Mouse (Mus musculus) heart, embryonic 13.5 days (tissue): ENCODE measurements around the gene Ocel1. TPM values are rescaled to one million over a fixed set of nuclear protein-coding genes. Genes with fewer than 3 reads are reported as not detected.

ENCODE experiments used
- ATAC-seq: fragments of 200-750 bp; cut with Nextera tagmentation; 2 replicates; pipeline ENCODE4 v1.8.0; 2017; ENCODE audit warnings: moderate TSS enrichment; ENCODE audit not compliant: insufficient number of reproducible peaks, low FRiP score, low TSS enrichment; ENCODE audit errors: extremely low read depth
- H3K27ac ChIP-seq: fragments of 300-500 bp; sonication (generic); replicated peaks from 2 replicates; pipeline ENCODE4 v1.5.1; 2015; ENCODE audit warnings: moderate library complexity, mild to moderate bottlenecking, inconsistent platforms
- H3K27me3 ChIP-seq: fragments of 300-500 bp; sonication (generic); replicated peaks from 2 replicates; pipeline ENCODE4 v1.6.1; 2015; ENCODE audit warnings: mild to moderate bottlenecking, inconsistent platforms
- H3K36me3 ChIP-seq: fragments of 300-500 bp; sonication (generic); 2 replicates; pipeline ENCODE4 v1.6.1; 2015; ENCODE audit warnings: mild to moderate bottlenecking, inconsistent platforms
- H3K4me1 ChIP-seq: fragments of 300-500 bp; sonication (generic); 2 replicates; pipeline ENCODE4 v1.6.1; 2015; ENCODE audit warnings: inconsistent platforms
- H3K4me2 ChIP-seq: fragments of 300-500 bp; sonication (generic); 2 replicates; pipeline ENCODE4 v1.6.1; 2015; ENCODE audit warnings: inconsistent platforms, mild to moderate bottlenecking, moderate library complexity
- H3K4me3 ChIP-seq: fragments of 300-500 bp; sonication (generic); 2 replicates; pipeline ENCODE4 v1.5.1; 2015; ENCODE audit warnings: moderate library complexity, mild to moderate bottlenecking, inconsistent platforms
- H3K9ac ChIP-seq: fragments of 300-500 bp; sonication (generic); 2 replicates; pipeline ENCODE4 v1.6.1; 2015; ENCODE audit warnings: inconsistent platforms, mild to moderate bottlenecking, moderate library complexity
- H3K9me3 ChIP-seq: fragments of 300-500 bp; sonication (generic); 2 replicates; pipeline ENCODE4 v1.6.1; 2016; ENCODE audit warnings: inconsistent platforms
- WGBS: fragments of 180-500 bp; shearing (Covaris S2); methylation state at CpG from one replicate; pipeline ENCODE4 v1.1.7; 2015; ENCODE audit warnings: mixed read lengths; 5-methylcytosine and 5-hydroxymethylcytosine counted together
- polyA plus RNA-seq: library from polyadenylated mRNA; unstranded; fragments of >200 nt; fragmentation: Nextera tagmentation; extraction: Ambion mirVana; gene quantifications from 2 replicates; pipeline ENCODE4 v1.2.1, GENCODE M21; 2015

Gene Ocel1
- polyA plus RNA-seq, 1 experiment from 2014 or later, result 4.3 TPM

GRCm38 (mm10) chr8:71394481-71394880, 23.4 kb downstream of the Ocel1 start:
- H3K36me3 ChIP-seq, result peaks cover 14% of the 10 kb centered on the region
- H3K9ac ChIP-seq, result no peak overlapping the region; the same call in 1 of the 2 replicates
- H3K27ac ChIP-seq, result 0 out of 2 replicates have a peak overlapping the region, but pooled peaks have one; percentile 73
- 68% methylated on average over 7 of the region's 7 CpGs for WGBS
- no peaks in the 10 kb centered on the region for H3K27me3 ChIP-seq
- peak overlapping the region; percentile 93 for H3K4me2 ChIP-seq
- ATAC-seq, result no peak
- H3K4me3 ChIP-seq, result peak overlapping the region; percentile 4
- H3K4me1 ChIP-seq, result peaks cover 16% of the 10 kb centered on the region
- no peaks in the 10 kb centered on the region for H3K9me3 ChIP-seq

- ATAC-seq, result no peak
- Histone ChIP-seq H3K9me3 (no peaks in the 10 kb centered on the region), H3K27ac (peak overlapping the region; percentile 73), H3K27me3 (no peaks in the 10 kb centered on the region), H3K36me3 (peaks cover 19% of the 10 kb centered on the region), H3K4me3 (peak overlapping the region; percentile 20), H3K4me2 (peak overlapping the region; percentile 93), H3K9ac (peak overlapping the region; percentile 25; the same call in 1 of the 2 replicates), H3K4me1 (peaks cover 16% of the 10 kb centered on the region)
- 69% methylated on average over 10 of the region's 10 CpGs for WGBS
Measured at GRCm38 (mm10) chr8:71395071-71395470, 24.0 kb downstream of the Ocel1 start.

- no peaks in the 10 kb centered on the region for H3K9me3 ChIP-seq
- H3K27ac ChIP-seq, result peak within 1 kb of the TSS; percentile 82
- peaks cover 21% of the 10 kb centered on the region for H3K36me3 ChIP-seq
- WGBS, result 73% methylated on average over 9 of the region's 9 CpGs
- peak within 1 kb of the TSS; percentile 25; the same call in 1 of the 2 replicates for H3K9ac ChIP-seq
- H3K4me3 ChIP-seq, result peak within 1 kb of the TSS; percentile 89
- H3K27me3 ChIP-seq, result no peaks in the 10 kb centered on the region
- ATAC-seq, result no peak
- H3K4me2 ChIP-seq, result peak within 1 kb of the TSS; percentile 93
- peaks cover 16% of the 10 kb centered on the region for H3K4me1 ChIP-seq
Measured at GRCm38 (mm10) chr8:71395629-71396028, 24.5 kb downstream of the Ocel1 start, which contains the start of gene Ushbp1. TSS of gene Ushbp1 (minus strand) at chr8:71395802.

- WGBS, result under 1% methylated on average over 34 of the region's 34 CpGs
- ATAC-seq, result peak; percentile 89; the same call in 1 of the 2 replicates
Measured at GRCm38 (mm10) chr8:71396639-71397305, 25.7 kb downstream of the Ocel1 start, which contains the start of gene Babam1. TSS of gene Babam1 (plus strand) at chr8:71396861.

GRCm38 (mm10) chr8:71397701-71398100, 26.6 kb downstream of the Ocel1 start:
- Histone ChIP-seq H3K4me2 (peak overlapping the region; percentile 93), H3K9me3 (no peaks in the 10 kb centered on the region), H3K4me3 (peak overlapping the region; percentile 89), H3K27ac (no peak overlapping the region), H3K27me3 (no peaks in the 10 kb centered on the region), H3K36me3 (peaks cover 26% of the 10 kb centered on the region), H3K9ac (peak overlapping the region; percentile 82), H3K4me1 (peaks cover 16% of the 10 kb centered on the region)
- 80% methylated on average over 12 of the region's 12 CpGs for WGBS
- no peak for ATAC-seq

More at GRCm38 (mm10) chr8:71396639-71397305, 25.7 kb downstream of the Ocel1 start, which contains the start of gene Babam1:
- peak within 1 kb of the TSS; percentile 89 for H3K4me3 ChIP-seq
- peak within 1 kb of the TSS; percentile 93 for H3K4me2 ChIP-seq
- peak within 1 kb of the TSS; percentile 82 for H3K27ac ChIP-seq
- H3K9ac ChIP-seq, result peak within 1 kb of the TSS; percentile 82
- peaks cover 26% of the 10 kb centered on the region for H3K36me3 ChIP-seq
- H3K4me1 ChIP-seq, result peaks cover 16% of the 10 kb centered on the region
- no peaks in the 10 kb centered on the region for H3K27me3 ChIP-seq
- no peaks in the 10 kb centered on the region for H3K9me3 ChIP-seq

GRCm38 (mm10) chr8:71400826-71401225, 29.7 kb downstream of the Ocel1 start:
- Histone ChIP-seq H3K36me3 (peaks cover 30% of the 10 kb centered on the region), H3K9ac (no peak overlapping the region), H3K9me3 (no peaks in the 10 kb centered on the region), H3K27me3 (no peaks in the 10 kb centered on the region), H3K4me1 (peaks cover 18% of the 10 kb centered on the region), H3K27ac (no peak overlapping the region), H3K4me3 (no peak overlapping the region), H3K4me2 (no peak overlapping the region)
- no peak for ATAC-seq
- WGBS, result 82% methylated on average over 2 of the region's 2 CpGs

DNA sequence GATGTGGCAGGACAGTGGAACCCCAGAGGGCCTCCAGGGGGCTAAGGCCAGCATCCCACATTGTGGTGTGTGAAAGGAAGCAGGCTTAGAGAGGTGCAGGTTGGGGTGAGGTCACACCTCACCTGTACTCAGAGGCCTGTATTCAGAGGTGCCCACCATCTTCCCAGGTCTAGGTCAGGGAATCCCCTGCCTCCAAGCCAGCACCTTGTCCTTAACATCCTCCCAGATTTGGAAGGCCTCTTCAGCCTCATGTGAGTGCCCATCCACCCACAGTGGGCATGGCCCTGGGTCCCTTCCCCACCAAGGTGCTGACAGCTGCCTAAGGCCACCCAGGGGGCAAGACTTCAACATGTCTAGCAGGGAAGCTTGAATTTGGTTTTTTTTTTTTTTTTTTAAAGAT, 30.4 kb downstream of the Ocel1 start:
- peaks cover 30% of the 10 kb centered on the region for H3K36me3 ChIP-seq
- H3K9me3 ChIP-seq, result no peaks in the 10 kb centered on the region
- no peak overlapping the region for H3K27ac ChIP-seq
- H3K4me1 ChIP-seq, result peaks cover 19% of the 10 kb centered on the region
- H3K9ac ChIP-seq, result no peak overlapping the region
- no peak overlapping the region for H3K4me2 ChIP-seq
- no peak overlapping the region for H3K4me3 ChIP-seq
- ATAC-seq, result no peak
- H3K27me3 ChIP-seq, result no peaks in the 10 kb centered on the region

- Histone ChIP-seq H3K27ac (no peak overlapping the region), H3K9me3 (no peaks in the 10 kb centered on the region), H3K4me1 (peaks cover 25% of the 10 kb centered on the region), H3K9ac (no peak overlapping the region), H3K4me3 (no peak overlapping the region), H3K27me3 (no peaks in the 10 kb centered on the region), H3K4me2 (no peak overlapping the region), H3K36me3 (peaks cover 35% of the 10 kb centered on the region)
- no peak for ATAC-seq
- 78% methylated on average over 9 of the region's 9 CpGs for WGBS
Measured at GRCm38 (mm10) chr8:71402446-71402964, 31.4 kb downstream of the Ocel1 start.

- Histone ChIP-seq H3K36me3 (peaks cover 40% of the 10 kb centered on the region), H3K9me3 (no peaks in the 10 kb centered on the region), H3K4me2 (no peak overlapping the region), H3K27me3 (no peaks in the 10 kb centered on the region), H3K27ac (no peak overlapping the region), H3K4me3 (no peak overlapping the region), H3K4me1 (peaks cover 25% of the 10 kb centered on the region), H3K9ac (no peak overlapping the region)
- WGBS, result 57% methylated on average over 6 of the region's 6 CpGs
- no peak for ATAC-seq
Measured at GRCm38 (mm10) chr8:71403107-71403885, 32.2 kb downstream of the Ocel1 start.

DNA sequence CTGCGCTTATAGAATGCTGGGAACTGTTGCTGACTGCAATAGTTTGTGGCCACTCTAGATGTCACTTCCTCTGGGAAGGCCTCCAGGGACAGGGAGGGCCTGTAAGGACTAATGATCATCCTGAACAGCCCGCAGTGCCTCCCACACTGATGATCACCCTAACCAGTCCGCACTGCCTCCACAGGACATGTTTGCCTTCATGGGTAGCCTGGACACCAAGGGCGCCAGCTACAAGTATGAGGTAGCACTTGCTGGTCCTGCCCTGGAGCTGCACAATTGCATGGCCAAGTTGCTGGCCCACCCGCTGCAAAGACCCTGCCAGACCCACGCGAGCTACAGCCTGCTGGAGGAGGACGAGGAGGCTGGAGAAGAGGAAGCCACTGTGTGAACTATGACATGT, 32.9 kb downstream of the Ocel1 start:
- no peak overlapping the region for H3K4me2 ChIP-seq
- no peak overlapping the region for H3K4me3 ChIP-seq
- no peak overlapping the region for H3K9ac ChIP-seq
- WGBS, result 83% methylated on average over 8 of the region's 8 CpGs
- H3K9me3 ChIP-seq, result no peaks in the 10 kb centered on the region
- peaks cover 40% of the 10 kb centered on the region for H3K36me3 ChIP-seq
- no peak for ATAC-seq
- peaks cover 25% of the 10 kb centered on the region for H3K4me1 ChIP-seq
- H3K27ac ChIP-seq, result no peak overlapping the region
- no peaks in the 10 kb centered on the region for H3K27me3 ChIP-seq

- no peak overlapping the region for H3K27ac ChIP-seq
- 0 out of 2 replicates have a peak overlapping the region, but pooled peaks have one; percentile 80 for H3K4me3 ChIP-seq
- 83% methylated on average over 9 of the region's 9 CpGs for WGBS
- no peak for ATAC-seq
- no peaks in the 10 kb centered on the region for H3K27me3 ChIP-seq
- peaks cover 41% of the 10 kb centered on the region for H3K36me3 ChIP-seq
- peak overlapping the region; percentile 97 for H3K4me2 ChIP-seq
- no peaks in the 10 kb centered on the region for H3K9me3 ChIP-seq
- peaks cover 25% of the 10 kb centered on the region for H3K4me1 ChIP-seq
- peak overlapping the region; percentile 88; the same call in 1 of the 2 replicates for H3K9ac ChIP-seq
Measured at GRCm38 (mm10) chr8:71404951-71405351, 33.9 kb downstream of the Ocel1 start.
